Mouse (Mus musculus) natural killer cell, adult 2 months (primary cell): ENCODE measurements around the gene Sf3b1.
"Not testable (repeated sequence)": the region's sequence is repeated elsewhere in the genome, so short reads cannot be mapped to it uniquely, and the experiment has no call there.

Experiments used
- DNase-seq, 2 experiments: peaks; one replicate each; pipeline ENCODE4 v3.0.0; 2022; ENCODE audit warnings: low spot score in 2 of 2

The Sf3b1 gene

GRCm38 (mm10) chr1:55027253-55027801 is at the start of gene Sf3b1:
Gene Sf3b1 (minus strand): TSS chr1:55027481.
- DNase-seq, result peak; percentile 89 to 94

- DNase-seq, result no peak
These were observed 49.1 kb upstream of the Sf3b1 start for GRCm38 (mm10) chr1:55076395-55076743.

GRCm38 (mm10) chr1:55075652-55076394 is 48.5 kb upstream of the Sf3b1 start:
- no peak for DNase-seq

- no peak for DNase-seq
These were observed 47.5 kb upstream of the Sf3b1 start for GRCm38 (mm10) chr1:55074757-55075156.

GRCm38 (mm10) chr1:55072328-55072727 is 45.0 kb upstream of the Sf3b1 start:
- DNase-seq, result not testable (repeated sequence)

- no peak for DNase-seq
These were observed 34.5 kb upstream of the Sf3b1 start for GRCm38 (mm10) chr1:55061772-55062171.

GRCm38 (mm10) chr1:55061099-55061498 is 33.8 kb upstream of the Sf3b1 start:
- no peak for DNase-seq

- DNase-seq, result not testable (repeated sequence)
These were observed 31.1 kb upstream of the Sf3b1 start for GRCm38 (mm10) chr1:55058383-55058782.

- DNase-seq, result peak in 1 of 2 experiments; percentile 21
These were observed 28.2 kb upstream of the Sf3b1 start for GRCm38 (mm10) chr1:55055322-55056115.

- DNase-seq, result no peak
These were observed 26.3 kb upstream of the Sf3b1 start for GRCm38 (mm10) chr1:55053596-55053995.

GRCm38 (mm10) chr1:55053005-55053404 is 25.7 kb upstream of the Sf3b1 start:
- DNase-seq, result peak; percentile 77 to 81

- peak; percentile 99 to 100 for DNase-seq
These were observed 25.2 kb upstream of the Sf3b1 start, which contains the start of gene Coq10b for GRCm38 (mm10) chr1:55052355-55052953. Gene Coq10b (plus strand): TSS chr1:55052770.

GRCm38 (mm10) chr1:55051671-55052070 is 24.4 kb upstream of the Sf3b1 start:
- DNase-seq, result no peak

GRCm38 (mm10) chr1:55048841-55049587 is 21.7 kb upstream of the Sf3b1 start:
- no peak for DNase-seq

GRCm38 (mm10) chr1:55043164-55043563 is 15.9 kb upstream of the Sf3b1 start:
- no peak for DNase-seq

GRCm38 (mm10) chr1:55042246-55042645 is 15.0 kb upstream of the Sf3b1 start:
- peak in 1 of 2 experiments; percentile 29 for DNase-seq

GRCm38 (mm10) chr1:55041691-55042090 is 14.4 kb upstream of the Sf3b1 start:
- no peak for DNase-seq

- no peak for DNase-seq
These were observed 12.7 kb upstream of the Sf3b1 start for GRCm38 (mm10) chr1:55039944-55040343.

GRCm38 (mm10) chr1:55031026-55031779 is 3.9 kb upstream of the Sf3b1 start:
- DNase-seq, result no peak

- DNase-seq, result no peak
These were observed 2.2 kb upstream of the Sf3b1 start for GRCm38 (mm10) chr1:55029446-55029845.
